Mouse (Mus musculus): Measurements from ENCODE around the gene Npcd. TPM values are rescaled to one million over a fixed set of nuclear protein-coding genes. Genes with fewer than 3 reads are reported as not detected.

The Npcd gene
- polyA plus RNA-seq, 1 experiment from 2014 or later: 2.1 TPM

- no peak for ATAC-seq
- ChIA-PET POLR2A (no interaction called here), CTCF (no interaction called here)
- in situ Hi-C loops (cut with MboI; ENCODE audit: low pct_unique_long_range_greater_than_20kb): no loop called here
- DNase-seq (ENCODE audit: low read depth, low spot score): no peak
- H3K27me3 ChIP-seq: peaks cover 6% of the 10 kb centered on the region
- TF ChIP-seq CTCF (IDR thresholded peaks at IDR 0.05): peak; percentile 46
Observed at GRCm38 (mm10) chr15:79867260-79868002, 33.4 kb upstream of the Npcd start.

GRCm38 (mm10) chr15:79859821-79860220 is 25.8 kb upstream of the Npcd start:
- no peak for DNase-seq (ENCODE audit: low read depth, low spot score)
- ChIA-PET POLR2A (no interaction called here), CTCF (no interaction called here)
- peaks cover 31% of the 10 kb centered on the region for H3K27me3 ChIP-seq
- TF ChIP-seq CTCF (IDR thresholded peaks at IDR 0.05): no peak
- in situ Hi-C loops (cut with MboI; ENCODE audit: low pct_unique_long_range_greater_than_20kb): no loop called here
- ATAC-seq: no peak

- in situ Hi-C loops (cut with MboI; ENCODE audit: low pct_unique_long_range_greater_than_20kb): no loop called here
- CTCF ChIA-PET: no interaction called here
- H3K27me3 ChIP-seq: peaks cover 29% of the 10 kb centered on the region
- no peak for TF ChIP-seq CTCF (IDR thresholded peaks at IDR 0.05)
- POLR2A ChIA-PET: no interaction called here
- ATAC-seq (no peak), DNase-seq (ENCODE audit: low read depth, low spot score) (no peak)
Observed at GRCm38 (mm10) chr15:79858979-79859378, 24.9 kb upstream of the Npcd start.

GRCm38 (mm10) chr15:79850143-79850542 is 16.1 kb upstream of the Npcd start:
- ATAC-seq: no peak
- in situ Hi-C loops (cut with MboI; ENCODE audit: low pct_unique_long_range_greater_than_20kb): no loop called here
- peaks cover 16% of the 10 kb centered on the region for H3K27me3 ChIP-seq
- TF ChIP-seq CTCF (IDR thresholded peaks at IDR 0.05): no peak
- ChIA-PET CTCF (no interaction called here), POLR2A (no interaction called here)
- no peak for DNase-seq (ENCODE audit: low read depth, low spot score)

GRCm38 (mm10) chr15:79847100-79847499 is 13.1 kb upstream of the Npcd start:
- no peak for TF ChIP-seq CTCF (IDR thresholded peaks at IDR 0.05)
- ATAC-seq (no peak), DNase-seq (ENCODE audit: low read depth, low spot score) (no peak)
- H3K27me3 ChIP-seq: peaks cover 16% of the 10 kb centered on the region
- ChIA-PET POLR2A (no interaction called here), CTCF (no interaction called here)
- in situ Hi-C loops (cut with MboI; ENCODE audit: low pct_unique_long_range_greater_than_20kb): no loop called here

- H3K27me3 ChIP-seq: peaks cover 25% of the 10 kb centered on the region
- POLR2A ChIA-PET: no interaction called here
- in situ Hi-C loops (cut with MboI; ENCODE audit: low pct_unique_long_range_greater_than_20kb): no loop called here
- TF ChIP-seq CTCF (IDR thresholded peaks at IDR 0.05): no peak
- CTCF ChIA-PET: interaction anchor here (1.1 kb wide), 1 partner anchor 15 kb away, joined by 3 read pairs; no protein-coding TSS in a partner anchor
- no peak for ATAC-seq
- DNase-seq (ENCODE audit: low read depth, low spot score): no peak
Observed at GRCm38 (mm10) chr15:79845986-79846385, 11.9 kb upstream of the Npcd start.

- TF ChIP-seq CTCF (IDR thresholded peaks at IDR 0.05): no peak
- ATAC-seq: no peak
- no peak for DNase-seq (ENCODE audit: low read depth, low spot score)
- ChIA-PET CTCF (interaction anchor here (1.2 to 1.5 kb wide), 2 partner anchors 9 to 12 kb away, joined by 3 to 4 read pairs; no protein-coding TSS in a partner anchor), POLR2A (no interaction called here)
- in situ Hi-C loops (cut with MboI; ENCODE audit: low pct_unique_long_range_greater_than_20kb): no loop called here
- peaks cover 30% of the 10 kb centered on the region for H3K27me3 ChIP-seq
Observed at GRCm38 (mm10) chr15:79842985-79843384, 8.9 kb upstream of the Npcd start.

- CTCF ChIA-PET: no interaction called here
- POLR2A ChIA-PET: no interaction called here
- ATAC-seq: no peak
- DNase-seq (ENCODE audit: low read depth, low spot score): no peak
- in situ Hi-C loops (cut with MboI; ENCODE audit: low pct_unique_long_range_greater_than_20kb): no loop called here
- TF ChIP-seq CTCF (IDR thresholded peaks at IDR 0.05): no peak
- H3K27me3 ChIP-seq: peaks cover 20% of the 10 kb centered on the region
Observed at GRCm38 (mm10) chr15:79840281-79840680, 6.2 kb upstream of the Npcd start.

GRCm38 (mm10) chr15:79834881-79835260 is 834 bp upstream of the Npcd start:
- in situ Hi-C loops (cut with MboI; ENCODE audit: low pct_unique_long_range_greater_than_20kb): loop anchor here (5.0 kb wide), 3 partner anchors 47 to 242 kb away; no protein-coding TSS in a partner anchor
- no peak for ATAC-seq
- no peak for TF ChIP-seq CTCF (IDR thresholded peaks at IDR 0.05)

GRCm38 (mm10) chr15:79833251-79834050 is 586 bp downstream of the Npcd start:
- ChIA-PET POLR2A (interaction anchor here (0.6 to 2.6 kb wide), 3 partner anchors 45 to 80 kb away, joined by 5 to 9 read pairs (median 5); no protein-coding TSS in a partner anchor), CTCF (interaction anchor here (1.4 kb wide), 1 partner anchor 10 kb away, joined by 3 read pairs; no protein-coding TSS in a partner anchor)
- ATAC-seq: no peak

More at GRCm38 (mm10) chr15:79834881-79835260, 834 bp upstream of the Npcd start:
- peaks cover 5% of the 10 kb centered on the region for H3K27me3 ChIP-seq
- POLR2A ChIA-PET: interaction anchor here (0.6 to 1.0 kb wide), 2 partner anchors 29 to 283 kb away, joined by 3 to 6 read pairs; no protein-coding TSS in a partner anchor
- CTCF ChIA-PET: no interaction called here
- no peak for DNase-seq (ENCODE audit: low read depth, low spot score)

More at GRCm38 (mm10) chr15:79833251-79834050, 586 bp downstream of the Npcd start:
- no peak for DNase-seq (ENCODE audit: low read depth, low spot score)
- H3K27me3 ChIP-seq: no peaks in the 10 kb centered on the region
- in situ Hi-C loops (cut with MboI; ENCODE audit: low pct_unique_long_range_greater_than_20kb): loop anchor here (5.0 kb wide), 3 partner anchors 49 to 244 kb away; no protein-coding TSS in a partner anchor
- no peak for TF ChIP-seq CTCF (IDR thresholded peaks at IDR 0.05)

Measured in Patski (cell line).